Mouse (Mus musculus) forebrain, embryonic 13.5 days (tissue): ENCODE data around the gene Sept8. TPM values are rescaled to one million over a fixed set of nuclear protein-coding genes. Genes with fewer than 3 reads are reported as not detected.

ENCODE experiments used
- polyA plus RNA-seq: library from polyadenylated mRNA; unstranded; fragments of >200 nt; fragmentation: Nextera tagmentation; extraction: Ambion mirVana; gene quantifications from 2 replicates; pipeline ENCODE4 v1.2.1, GENCODE M21; 2015

Gene Sept8
- polyA plus RNA-seq, 1 experiment from 2014 or later: 17.9 TPM

Other genes starting within 250 kb of the Sept8 start
- gene Hspa4, start 218.8 kb upstream of the Sept8 start, polyA plus RNA-seq: 62.7 and 67.2 TPM in 2 replicates
- 18.1 and 19.0 TPM in 2 replicates for gene Zcchc10, start 194.6 kb upstream of the Sept8 start, polyA plus RNA-seq
- gene Aff4, start 168.4 kb upstream of the Sept8 start, polyA plus RNA-seq: 66.0 and 66.7 TPM in 2 replicates
- gene Leap2, start 96.1 kb upstream of the Sept8 start, polyA plus RNA-seq: 0.49 TPM in 1 of 2 replicates, not detected in the other
- 677 and 698 TPM in 2 replicates for gene Uqcrq, start 88.4 kb upstream of the Sept8 start, polyA plus RNA-seq
- 2.1 and 2.7 TPM in 2 replicates for gene Gdf9, start 88.2 kb upstream of the Sept8 start, polyA plus RNA-seq
- gene Gm10447, start 62.1 kb upstream of the Sept8 start, polyA plus RNA-seq: not detected in 2 replicates
- gene Shroom1, start 62.1 kb upstream of the Sept8 start, polyA plus RNA-seq: 1.2 and 1.3 TPM in 2 replicates
- gene Gm9837, start 48.8 kb upstream of the Sept8 start, polyA plus RNA-seq: not detected in 2 replicates
- gene Gm9945, start 39.1 kb upstream of the Sept8 start, polyA plus RNA-seq: not detected in 2 replicates
- 0.97 and 1.1 TPM in 2 replicates for gene Sowaha, start 39.0 kb upstream of the Sept8 start, polyA plus RNA-seq
- 199 and 202 TPM in 2 replicates for gene Kif3a, start 48.1 kb downstream of the Sept8 start, polyA plus RNA-seq
- 1.8 and 2.9 TPM in 2 replicates for gene Il4, start 99.4 kb downstream of the Sept8 start, polyA plus RNA-seq
- gene Il13, start 115.4 kb downstream of the Sept8 start, polyA plus RNA-seq: not detected in 2 replicates
- gene Rad50, start 188.1 kb downstream of the Sept8 start, polyA plus RNA-seq: 17.7 and 18.2 TPM in 2 replicates
- not detected in 2 replicates for gene Il5, start 201.5 kb downstream of the Sept8 start, polyA plus RNA-seq